Mouse (Mus musculus): ENCODE measurements around the gene BC004004.
"Not testable (repeated sequence)": the region's sequence is repeated elsewhere in the genome, so short reads cannot be mapped to it uniquely, and the experiment has no call there.

BC004004 gene

GRCm38 (mm10) chr17:29263417-29263816 is 5.2 kb upstream of the BC004004 start:
- Histone ChIP-seq H3K4me3 (replicated peaks; ENCODE audit: low read length) (peak overlapping the region; percentile 87), H3K4me1 (replicated peaks; ENCODE audit: low read depth, low read length) (peaks cover 55% of the 10 kb centered on the region), H3K36me3 (ENCODE audit: insufficient read depth, low read length) (peaks cover 30% of the 10 kb centered on the region), H3K9me3 (ENCODE audit: low read length) (no peaks in the 10 kb centered on the region), H3K27me3 (ENCODE audit: insufficient read depth, low read length) (no peaks in the 10 kb centered on the region)
- TF ChIP-seq NANOG (IDR thresholded peaks at IDR 0.05; ENCODE audit: borderline replicate concordance, low read length), result no peak

- no peaks in the 10 kb centered on the region for H3K27me3 ChIP-seq (ENCODE audit: insufficient read depth, low read length)
- peaks cover 25% of the 10 kb centered on the region for H3K36me3 ChIP-seq (ENCODE audit: insufficient read depth, low read length)
- peaks cover 50% of the 10 kb centered on the region for H3K4me1 ChIP-seq (replicated peaks; ENCODE audit: low read depth, low read length)
- TF ChIP-seq POU5F1 (IDR thresholded peaks at IDR 0.05; ENCODE audit: borderline replicate concordance, low read length), result no peak
- no peak for TF ChIP-seq CTCF (conservative IDR thresholded peaks at IDR 0.05; ENCODE audit: low read length)
- no peak for TF ChIP-seq NANOG (IDR thresholded peaks at IDR 0.05; ENCODE audit: borderline replicate concordance, low read length)
- no peaks in the 10 kb centered on the region for H3K9me3 ChIP-seq (ENCODE audit: low read length)
- H3K4me3 ChIP-seq (replicated peaks; ENCODE audit: low read length), result peak within 1 kb of the TSS; percentile 87
These were observed 4.6 kb upstream of the BC004004 start, which contains the start of gene Ppil1 for GRCm38 (mm10) chr17:29263840-29264633. Gene Ppil1 (minus strand): TSS chr17:29264186.

GRCm38 (mm10) chr17:29264760-29265159 is 3.8 kb upstream of the BC004004 start:
- Histone ChIP-seq H3K9me3 (ENCODE audit: low read length) (no peaks in the 10 kb centered on the region), H3K36me3 (ENCODE audit: insufficient read depth, low read length) (peaks cover 23% of the 10 kb centered on the region), H3K27me3 (ENCODE audit: insufficient read depth, low read length) (no peaks in the 10 kb centered on the region), H3K4me3 (replicated peaks; ENCODE audit: low read length) (peak overlapping the region; percentile 87), H3K4me1 (replicated peaks; ENCODE audit: low read depth, low read length) (peaks cover 49% of the 10 kb centered on the region)
- TF ChIP-seq NANOG (IDR thresholded peaks at IDR 0.05; ENCODE audit: borderline replicate concordance, low read length) (no peak), POU5F1 (IDR thresholded peaks at IDR 0.05; ENCODE audit: borderline replicate concordance, low read length) (no peak), CTCF (conservative IDR thresholded peaks at IDR 0.05; ENCODE audit: low read length) (no peak)

GRCm38 (mm10) chr17:29267040-29267439 is 1.5 kb upstream of the BC004004 start:
- H3K9me3 ChIP-seq (ENCODE audit: low read length); H3K36me3 ChIP-seq (ENCODE audit: insufficient read depth, low read length); H3K4me3 ChIP-seq (replicated peaks; ENCODE audit: low read length); H3K27me3 ChIP-seq (ENCODE audit: insufficient read depth, low read length): not testable (repeated sequence)
- peaks cover 43% of the 10 kb centered on the region for H3K4me1 ChIP-seq (replicated peaks; ENCODE audit: low read depth, low read length)

- no peaks in the 10 kb centered on the region for H3K36me3 ChIP-seq (ENCODE audit: insufficient read depth, low read length)
- H3K4me3 ChIP-seq (replicated peaks; ENCODE audit: low read length), result no peak overlapping the region
- no peaks in the 10 kb centered on the region for H3K9me3 ChIP-seq (ENCODE audit: low read length)
- no peaks in the 10 kb centered on the region for H3K27me3 ChIP-seq (ENCODE audit: insufficient read depth, low read length)
- H3K4me1 ChIP-seq (replicated peaks; ENCODE audit: low read depth, low read length), result peaks cover 41% of the 10 kb centered on the region
- TF ChIP-seq POU5F1 (IDR thresholded peaks at IDR 0.05; ENCODE audit: borderline replicate concordance, low read length) (no peak), CTCF (conservative IDR thresholded peaks at IDR 0.05; ENCODE audit: low read length) (no peak), NANOG (IDR thresholded peaks at IDR 0.05; ENCODE audit: borderline replicate concordance, low read length) (no peak)
These were observed 482 bp upstream of the BC004004 start for GRCm38 (mm10) chr17:29267931-29268681.

GRCm38 (mm10) chr17:29269349-29269706 is 740 bp downstream of the BC004004 start:
- peak overlapping the region; percentile 95 for H3K4me3 ChIP-seq (replicated peaks; ENCODE audit: low read length)
- no peaks in the 10 kb centered on the region for H3K27me3 ChIP-seq (ENCODE audit: insufficient read depth, low read length)
- no peak for TF ChIP-seq NANOG (IDR thresholded peaks at IDR 0.05; ENCODE audit: borderline replicate concordance, low read length)
- no peak for TF ChIP-seq CTCF (conservative IDR thresholded peaks at IDR 0.05; ENCODE audit: low read length)
- TF ChIP-seq POU5F1 (IDR thresholded peaks at IDR 0.05; ENCODE audit: borderline replicate concordance, low read length), result no peak
- H3K4me1 ChIP-seq (replicated peaks; ENCODE audit: low read depth, low read length), result peaks cover 48% of the 10 kb centered on the region
- H3K9me3 ChIP-seq (ENCODE audit: low read length), result no peaks in the 10 kb centered on the region
- no peaks in the 10 kb centered on the region for H3K36me3 ChIP-seq (ENCODE audit: insufficient read depth, low read length)

- H3K9me3 ChIP-seq (ENCODE audit: low read length), result no peaks in the 10 kb centered on the region
- peak overlapping the region; percentile 95; the same call in 1 of the 2 replicates for H3K4me3 ChIP-seq (replicated peaks; ENCODE audit: low read length)
- TF ChIP-seq NANOG (IDR thresholded peaks at IDR 0.05; ENCODE audit: borderline replicate concordance, low read length) (no peak), CTCF (conservative IDR thresholded peaks at IDR 0.05; ENCODE audit: low read length) (no peak), POU5F1 (IDR thresholded peaks at IDR 0.05; ENCODE audit: borderline replicate concordance, low read length) (no peak)
These were observed 1.6 kb downstream of the BC004004 start for GRCm38 (mm10) chr17:29270148-29270698.

GRCm38 (mm10) chr17:29273156-29273555 is 4.6 kb downstream of the BC004004 start:
- H3K9me3 ChIP-seq (ENCODE audit: low read length), result no peaks in the 10 kb centered on the region
- peaks cover 5% of the 10 kb centered on the region; the same call in 1 of the 2 replicates for H3K36me3 ChIP-seq (ENCODE audit: insufficient read depth, low read length)
- no peaks in the 10 kb centered on the region for H3K27me3 ChIP-seq (ENCODE audit: insufficient read depth, low read length)
- TF ChIP-seq POU5F1 (IDR thresholded peaks at IDR 0.05; ENCODE audit: borderline replicate concordance, low read length) (no peak), NANOG (IDR thresholded peaks at IDR 0.05; ENCODE audit: borderline replicate concordance, low read length) (no peak), CTCF (conservative IDR thresholded peaks at IDR 0.05; ENCODE audit: low read length) (no peak)
- peaks cover 68% of the 10 kb centered on the region for H3K4me1 ChIP-seq (replicated peaks; ENCODE audit: low read depth, low read length)
- H3K4me3 ChIP-seq (replicated peaks; ENCODE audit: low read length), result no peak overlapping the region

More at GRCm38 (mm10) chr17:29270148-29270698, 1.6 kb downstream of the BC004004 start:
- Histone ChIP-seq H3K4me1 (replicated peaks; ENCODE audit: low read depth, low read length) (peaks cover 50% of the 10 kb centered on the region), H3K27me3 (ENCODE audit: insufficient read depth, low read length) (no peaks in the 10 kb centered on the region), H3K36me3 (ENCODE audit: insufficient read depth, low read length) (no peaks in the 10 kb centered on the region)

All from E14TG2a.4 (cell line).